In the genomic region with DNA sequence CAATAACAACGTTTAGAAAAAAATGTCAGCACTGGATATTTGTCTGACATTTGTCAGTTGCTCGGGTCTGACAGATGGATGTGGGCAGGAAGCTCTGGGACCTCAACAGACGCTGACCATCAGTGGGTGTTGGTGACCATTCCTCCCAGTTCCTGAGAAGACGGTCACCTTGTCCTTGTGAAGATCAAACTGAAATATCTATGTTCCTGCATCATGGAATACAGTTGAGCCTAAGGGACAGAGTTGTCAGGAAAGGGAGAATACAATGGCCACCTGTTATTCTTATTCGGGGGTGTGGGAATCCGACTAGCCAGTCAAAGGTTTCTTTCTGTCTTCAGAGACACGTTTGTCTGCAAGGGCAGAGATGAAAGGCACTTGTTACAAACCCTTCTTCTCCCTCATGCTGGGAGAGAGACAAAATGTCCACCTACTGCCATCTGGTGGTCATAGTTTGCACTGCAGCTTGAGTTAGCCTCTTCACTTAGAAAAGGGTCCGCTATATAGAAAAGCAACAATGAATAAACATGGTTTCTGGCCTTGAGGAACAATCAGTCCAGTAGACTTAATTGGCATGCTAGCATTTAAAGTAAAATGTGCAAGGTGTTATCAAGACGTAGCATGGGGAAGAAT, we compare ENCODE assay signal across 8 mouse cellular contexts. TPM values are rescaled to one million over a fixed set of nuclear protein-coding genes. Genes with fewer than 3 reads are reported as not detected.
DNase-seq lines count a peak whose midpoint lies in the region; ATAC-seq and TF ChIP-seq lines count a peak whose summit lies in the region.

No protein-coding gene starts in this region.

- H3K9me3 ChIP-seq in liver, embryonic 12.5 days (replicated peaks): no peaks in the 10 kb centered on the region
- H3K9me3 ChIP-seq in limb, embryonic 10.5 days (replicated peaks): no peaks in the 10 kb centered on the region

- WGBS in liver, embryonic 12.5 days (ENCODE audit: insufficient replicate concordance): 32% methylated on average over 9 of the region's 9 CpGs
- WGBS in kidney, adult 2 months: 37% methylated on average over 9 of the region's 9 CpGs
- 45% methylated on average over 9 of the region's 9 CpGs for WGBS in limb, embryonic 10.5 days

- no peaks in the 10 kb centered on the region for H3K36me3 ChIP-seq in liver, embryonic 12.5 days
- no peaks in the 10 kb centered on the region for H3K36me3 ChIP-seq in kidney, adult 2 months (ENCODE audit: control insufficient read depth, insufficient read depth, low read length)
- no peaks in the 10 kb centered on the region for H3K36me3 ChIP-seq in limb, embryonic 10.5 days
- no peaks in the 10 kb centered on the region for H3K36me3 ChIP-seq in myocyte (ENCODE audit: control insufficient read depth, insufficient read depth)

- no peaks in the 10 kb centered on the region; the same call in 1 of the 2 replicates for H3K27me3 ChIP-seq in liver, embryonic 12.5 days (replicated peaks)
- no peaks in the 10 kb centered on the region; the same call in 1 of the 2 replicates for H3K27me3 ChIP-seq in kidney, adult 2 months (replicated peaks; ENCODE audit: control insufficient read depth, insufficient read depth, low read length)
- peaks cover 10% of the 10 kb centered on the region; the same call in 1 of the 2 replicates for H3K27me3 ChIP-seq in limb, embryonic 10.5 days (ENCODE audit: low read depth, poor library complexity, severe bottlenecking)
- H3K27me3 ChIP-seq in myocyte (ENCODE audit: control insufficient read depth, insufficient read depth, insufficient read length): no peaks in the 10 kb centered on the region

- no peak for TF ChIP-seq POLR2A in cortical plate, adult 2 months (IDR thresholded peaks at IDR 0.05; ENCODE audit: extremely low read depth, insufficient read depth, low read length)
- TF ChIP-seq POLR2A in kidney, adult 2 months (IDR thresholded peaks at IDR 0.05; ENCODE audit: low read depth, low read length): no peak
- TF ChIP-seq POLR2A in myocyte (IDR thresholded peaks at IDR 0.05; ENCODE audit: insufficient read length, low read depth): no peak

- H3K9ac ChIP-seq in liver, embryonic 12.5 days: no peak overlapping the region

- no peak overlapping the region for H3K27ac ChIP-seq in liver, embryonic 12.5 days
- no peak overlapping the region for H3K27ac ChIP-seq in cortical plate, adult 2 months (ENCODE audit: insufficient read depth, low read length)
- no peak overlapping the region for H3K27ac ChIP-seq in kidney, adult 2 months (ENCODE audit: insufficient read depth, low read depth, low read length)
- no peak overlapping the region for H3K27ac ChIP-seq in limb, embryonic 10.5 days

- H3K4me3 ChIP-seq in liver, embryonic 12.5 days: no peak overlapping the region
- H3K4me3 ChIP-seq in cortical plate, adult 2 months (ENCODE audit: insufficient read depth, low read length): no peak overlapping the region
- no peak overlapping the region for H3K4me3 ChIP-seq in kidney, adult 2 months (ENCODE audit: insufficient read depth, low read depth, low read length)
- H3K4me3 ChIP-seq in limb, embryonic 10.5 days: no peak overlapping the region
- no peak overlapping the region for H3K4me3 ChIP-seq in myocyte

- no peak overlapping the region for H3K4me2 ChIP-seq in liver, embryonic 12.5 days
- peak overlapping the region; percentile 49 for H3K4me2 ChIP-seq in myocyte (ENCODE audit: low read depth)

- no peaks in the 10 kb centered on the region for H3K4me1 ChIP-seq in liver, embryonic 12.5 days
- H3K4me1 ChIP-seq in cortical plate, adult 2 months (ENCODE audit: control insufficient read depth, insufficient read depth, low read length): no peaks in the 10 kb centered on the region
- peaks cover 2% of the 10 kb centered on the region; the same call in 1 of the 2 replicates for H3K4me1 ChIP-seq in kidney, adult 2 months (ENCODE audit: control insufficient read depth, insufficient read depth, low read length)
- no peaks in the 10 kb centered on the region for H3K4me1 ChIP-seq in limb, embryonic 10.5 days

- DNase-seq in liver: peak; percentile 66
- peak; percentile 74 for DNase-seq in gastrocnemius, postnatal 14 days
- DNase-seq in kidney, adult 2 months: peak; percentile 74
- peak; percentile 85 for DNase-seq in limb, embryonic 10.5 days (ENCODE audit: low spot score)
- peak; percentile 66 to 87 for DNase-seq in spleen, postnatal 4 days (ENCODE audit: low spot score in 2 of 2)

- no peaks in the 10 kb centered on the region for H3K79me2 ChIP-seq in myocyte (ENCODE audit: control insufficient read depth, insufficient read depth)

- ATAC-seq in liver, embryonic 12.5 days: no peak

- intact Hi-C loops in gastrocnemius, postnatal 14 days (cut with DNase I; ENCODE audit: low total_unique reads): loop anchor here (5.0 to 10.0 kb wide), 2 partner anchors 189 to 1281 kb away; no protein-coding TSS in a partner anchor

- no peak overlapping the region for H3ac ChIP-seq in myocyte (ENCODE audit: control insufficient read depth, insufficient read length)

- peak; percentile 84 for TF ChIP-seq CTCF in cortical plate, adult 2 months (IDR thresholded peaks at IDR 0.05; ENCODE audit: extremely low read depth, insufficient read depth, low read length)
- peak; percentile 72 for TF ChIP-seq CTCF in kidney, adult 2 months (conservative IDR thresholded peaks at IDR 0.05; ENCODE audit: insufficient read depth, insufficient read length, low read depth, low read length)

TF ChIP-seq in myocyte, 11 proteins besides CTCF, POLR2A, EP300 and RAD21:
- TF ChIP-seq USF1 (IDR thresholded peaks at IDR 0.05; ENCODE audit: low read depth) (no peak), TCF3 (IDR thresholded peaks at IDR 0.05; ENCODE audit: insufficient read length, low read depth) (no peak), E2F4 (IDR thresholded peaks at IDR 0.05; ENCODE audit: insufficient read depth) (no peak), MAX (IDR thresholded peaks at IDR 0.05; ENCODE audit: low read depth) (no peak), REST (IDR thresholded peaks at IDR 0.05; ENCODE audit: insufficient read depth, insufficient read length) (no peak), MYOG (IDR thresholded peaks at IDR 0.05; ENCODE audit: control insufficient read depth in 1 of 3, insufficient read depth in 1 of 3, insufficient read length in 2 of 3, low read depth in 2 of 3) (no peak), CEBPB (IDR thresholded peaks at IDR 0.05; ENCODE audit: insufficient read depth, poor library complexity, severe bottlenecking) (no peak), MYOD1 (IDR thresholded peaks at IDR 0.05; ENCODE audit: control insufficient read depth in 1 of 3, insufficient read length in 2 of 3, low read depth in 2 of 3) (no peak), TCF12 (IDR thresholded peaks at IDR 0.05; ENCODE audit: insufficient read depth, poor library complexity, severe bottlenecking) (no peak), SRF (IDR thresholded peaks at IDR 0.05; ENCODE audit: control insufficient read depth, insufficient read length, low read depth) (no peak)

RNA-seq across cellular contexts. Expression of gene Tprg, which starts 23.0 kb away (rescaled TPM):
- polyA plus RNA-seq in liver, embryonic 12.5 days (2016; fragmentation: Nextera tagmentation; extraction: Ambion mirVana): not detected in 2 replicates
- not detected in 2 replicates for polyA plus RNA-seq in cortical plate, adult 2 months (2012; rRNA removed)
- not detected for total RNA-seq in gastrocnemius, postnatal 14 days (2021)
- polyA plus RNA-seq in kidney, adult 2 months (2012; rRNA removed): 0.08 and 0.14 TPM in 2 replicates
- not detected in 2 replicates for polyA plus RNA-seq in limb, embryonic 10.5 days (2016; fragmentation: Nextera tagmentation; extraction: Ambion mirVana)
- not detected for polyA plus RNA-seq in myocyte (2012; fragmentation: generic; extraction: Trizol)
